Mouse (Mus musculus) intestine, postnatal 0 days (tissue): ENCODE results near the gene Tff3. TPM values are rescaled to one million over a fixed set of nuclear protein-coding genes. Genes with fewer than 3 reads are reported as not detected.

Experiments
- ATAC-seq: fragments of 200-750 bp; cut with Nextera tagmentation; 2 replicates; pipeline ENCODE4 v1.8.0; 2017; ENCODE audit warnings: mild to moderate bottlenecking, moderate TSS enrichment, moderate library complexity
- H3K27ac ChIP-seq: fragments of 300-500 bp; sonication (generic); 2 replicates; pipeline ENCODE4 v1.5.1; 2014; ENCODE audit warnings: mild to moderate bottlenecking, low read depth, low read length, moderate library complexity
- H3K27me3 ChIP-seq: fragments of 300-500 bp; sonication (generic); replicated peaks from 2 replicates; pipeline ENCODE4 v1.6.1; 2014; ENCODE audit warnings: low read length, mixed read lengths; ENCODE audit not compliant: control insufficient read depth, insufficient read depth
- H3K36me3 ChIP-seq: fragments of 300-500 bp; sonication (generic); 2 replicates; pipeline ENCODE4 v1.6.1; 2014; ENCODE audit warnings: mild to moderate bottlenecking, moderate library complexity; ENCODE audit not compliant: control insufficient read depth, insufficient read depth
- H3K4me1 ChIP-seq: fragments of 300-500 bp; sonication (generic); replicated peaks from 2 replicates; pipeline ENCODE4 v1.6.1; 2014; ENCODE audit warnings: antibody characterized with exemption, low read length, mixed read lengths; ENCODE audit not compliant: control insufficient read depth, insufficient read depth
- H3K4me2 ChIP-seq: fragments of 300-500 bp; sonication (generic); replicated peaks from 2 replicates; pipeline ENCODE4 v1.6.1; 2014; ENCODE audit warnings: low read depth, mild to moderate bottlenecking, moderate library complexity
- H3K4me3 ChIP-seq: fragments of 300-500 bp; sonication (generic); 2 replicates; pipeline ENCODE4 v1.5.1; 2014; ENCODE audit warnings: low read depth, low read length
- H3K9ac ChIP-seq: fragments of 300-500 bp; sonication (generic); 2 replicates; pipeline ENCODE4 v1.6.1; 2014; ENCODE audit warnings: mild to moderate bottlenecking, low read depth, low read length
- H3K9me3 ChIP-seq: fragments of 300-500 bp; sonication (generic); 2 replicates; pipeline ENCODE4 v1.6.1; 2016; ENCODE audit warnings: mixed run types; ENCODE audit not compliant: control insufficient read depth
- CTCF ChIP-seq: sonication (generic); IDR thresholded peaks from 2 replicates; pipeline ENCODE4 v1.5.1; 2016; ENCODE audit warnings: low read depth, mild to moderate bottlenecking, control low read depth, antibody characterized with exemption, moderate library complexity
- WGBS: fragments of 180-500 bp; shearing (Covaris S2); extraction: QIAGEN DNeasy Blood & Tissue Kit; methylation state at CpG from one replicate; pipeline ENCODE4 v1.1.7; 2014; 5-methylcytosine and 5-hydroxymethylcytosine counted together
- polyA plus RNA-seq: library from polyadenylated mRNA; unstranded; fragments of >200 nt; fragmentation: Nextera tagmentation; extraction: Ambion mirVana; gene quantifications from 2 replicates; pipeline ENCODE4 v1.2.1, GENCODE M21; 2015

The Tff3 gene
- polyA plus RNA-seq, 1 experiment from 2014 or later, result 2,206 TPM

DNA sequence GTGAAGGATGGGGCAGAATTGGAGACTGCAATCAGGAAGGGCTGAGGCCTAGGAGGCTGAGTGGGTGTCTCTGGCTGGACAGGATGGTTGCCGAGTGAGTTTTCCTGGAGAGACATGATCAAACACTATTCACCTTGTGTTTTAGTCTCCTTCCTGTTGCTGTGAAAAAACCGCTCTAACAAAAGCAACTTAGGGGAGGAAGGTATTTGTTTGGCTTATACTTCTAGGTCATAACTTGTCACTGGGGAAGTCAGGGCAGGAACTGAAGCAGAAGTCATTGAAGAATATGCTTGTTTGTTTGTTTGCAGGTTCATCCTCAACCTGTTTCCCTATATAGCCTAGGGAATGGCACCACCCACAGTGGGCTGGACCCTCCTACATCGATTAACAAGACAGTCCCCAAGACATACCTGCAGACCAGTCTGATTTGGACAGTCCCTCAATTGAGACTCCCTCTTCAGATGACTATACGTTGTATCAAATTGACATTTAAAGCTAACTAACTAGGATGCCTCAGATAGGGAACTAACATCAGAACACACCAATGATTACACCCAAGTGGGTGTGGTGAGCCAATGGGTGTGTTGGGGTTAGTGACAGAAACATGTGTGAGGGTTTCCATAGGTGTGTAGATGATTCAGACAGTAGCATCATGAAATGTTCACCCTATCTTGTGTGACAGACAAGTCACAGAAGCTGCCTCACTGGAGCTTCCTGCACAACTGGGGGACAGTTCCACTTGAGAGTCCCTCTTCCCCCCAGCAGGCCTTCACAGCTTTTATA, 47.0 kb downstream of the Tff3 start:
- H3K4me3 ChIP-seq, result no peak overlapping the region
- no peaks in the 10 kb centered on the region for H3K36me3 ChIP-seq
- no peak overlapping the region for H3K27ac ChIP-seq
- no peak for ATAC-seq
- no peak overlapping the region for H3K9ac ChIP-seq
- no peak overlapping the region for H3K4me2 ChIP-seq
- H3K9me3 ChIP-seq, result no peaks in the 10 kb centered on the region
- no peaks in the 10 kb centered on the region for H3K27me3 ChIP-seq
- WGBS, result 82% methylated on average over 4 of the region's 4 CpGs
- TF ChIP-seq CTCF, result no peak
- 0 out of 2 replicates have a peak, but pooled peaks cover 2% of the 10 kb centered on the region for H3K4me1 ChIP-seq

- no peak for TF ChIP-seq CTCF
- no peak for ATAC-seq
- no peaks in the 10 kb centered on the region for H3K9me3 ChIP-seq
- H3K27ac ChIP-seq, result no peak overlapping the region
- no peak overlapping the region for H3K4me2 ChIP-seq
- no peaks in the 10 kb centered on the region for H3K27me3 ChIP-seq
- WGBS, result 63% methylated on average over 12 of the region's 12 CpGs
- no peaks in the 10 kb centered on the region for H3K36me3 ChIP-seq
- H3K4me1 ChIP-seq, result 0 out of 2 replicates have a peak, but pooled peaks cover 4% of the 10 kb centered on the region
- no peak overlapping the region for H3K9ac ChIP-seq
- no peak overlapping the region for H3K4me3 ChIP-seq
Observed at GRCm38 (mm10) chr17:31079078-31079840, 50.2 kb downstream of the Tff3 start.

DNA sequence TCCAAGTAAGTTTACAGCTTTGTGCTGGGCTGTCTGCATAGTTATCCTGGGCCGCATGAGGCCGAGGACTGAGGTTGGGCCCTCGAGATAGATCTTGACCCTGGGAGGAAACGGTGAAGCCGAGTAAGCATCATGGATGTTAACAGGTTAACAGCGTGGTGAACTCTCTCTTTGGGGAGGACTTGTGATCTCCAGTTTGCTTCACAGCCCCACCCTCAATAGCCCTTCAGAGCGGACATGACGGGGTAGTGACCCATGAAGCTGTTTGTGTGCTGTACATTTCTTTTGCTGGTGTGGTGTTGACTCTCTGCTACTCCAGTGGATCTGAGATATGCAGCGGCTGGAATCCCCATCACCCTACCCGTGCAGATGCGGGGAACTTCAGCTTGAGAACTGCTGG, 50.9 kb downstream of the Tff3 start:
- WGBS, result 77% methylated on average over 11 of the region's 11 CpGs
- H3K27ac ChIP-seq, result no peak overlapping the region
- no peak for ATAC-seq
- H3K9me3 ChIP-seq, result no peaks in the 10 kb centered on the region
- TF ChIP-seq CTCF, result no peak
- H3K36me3 ChIP-seq, result no peaks in the 10 kb centered on the region
- H3K4me2 ChIP-seq, result no peak overlapping the region
- no peak overlapping the region for H3K9ac ChIP-seq
- H3K4me3 ChIP-seq, result no peak overlapping the region
- H3K27me3 ChIP-seq, result no peaks in the 10 kb centered on the region
- 0 out of 2 replicates have a peak, but pooled peaks cover 6% of the 10 kb centered on the region for H3K4me1 ChIP-seq

GRCm38 (mm10) chr17:31077561-31077960, 51.9 kb downstream of the Tff3 start:
- H3K4me1 ChIP-seq, result peaks cover 12% of the 10 kb centered on the region; the same call in 1 of the 2 replicates
- no peak for ATAC-seq
- no peak for TF ChIP-seq CTCF
- no peaks in the 10 kb centered on the region for H3K27me3 ChIP-seq
- no peak overlapping the region for H3K9ac ChIP-seq
- H3K4me3 ChIP-seq, result no peak overlapping the region
- WGBS, result 47% methylated on average over 5 of the region's 5 CpGs
- H3K4me2 ChIP-seq, result no peak overlapping the region
- H3K9me3 ChIP-seq, result no peaks in the 10 kb centered on the region
- no peaks in the 10 kb centered on the region for H3K36me3 ChIP-seq
- no peak overlapping the region for H3K27ac ChIP-seq

- H3K27ac ChIP-seq, result no peak overlapping the region
- no peaks in the 10 kb centered on the region for H3K27me3 ChIP-seq
- TF ChIP-seq CTCF, result no peak
- H3K4me3 ChIP-seq, result no peak overlapping the region
- peaks cover 12% of the 10 kb centered on the region; the same call in 1 of the 2 replicates for H3K4me1 ChIP-seq
- 81% methylated on average over 5 of the region's 5 CpGs for WGBS
- H3K9ac ChIP-seq, result no peak overlapping the region
- H3K4me2 ChIP-seq, result no peak overlapping the region
- no peak for ATAC-seq
- H3K9me3 ChIP-seq, result no peaks in the 10 kb centered on the region
- H3K36me3 ChIP-seq, result no peaks in the 10 kb centered on the region
Observed at GRCm38 (mm10) chr17:31075471-31075870, 54.0 kb downstream of the Tff3 start.

Other genes starting within 250 kb of the Tff3 start
- gene Glp1r, start 227.8 kb downstream of the Tff3 start, polyA plus RNA-seq, result 0.63 and 0.88 TPM in 2 replicates
- 0.04 TPM in 1 of 2 replicates, not detected in the other for gene Umodl1, start 175.0 kb downstream of the Tff3 start, polyA plus RNA-seq
- gene Abcg1, start 72.0 kb downstream of the Tff3 start, polyA plus RNA-seq, result 3.3 and 3.4 TPM in 2 replicates
- 116 and 203 TPM in 2 replicates for gene Tff2, start 14.6 kb upstream of the Tff3 start, polyA plus RNA-seq
- gene Tff1, start 35.6 kb upstream of the Tff3 start, polyA plus RNA-seq, result 39.4 and 174 TPM in 2 replicates
- gene Tmprss3, start 69.3 kb upstream of the Tff3 start, polyA plus RNA-seq, result 0.04 and 0.05 TPM in 2 replicates
- gene Ubash3a, start 78.2 kb upstream of the Tff3 start, polyA plus RNA-seq, result not detected in 2 replicates
- 0.54 and 0.66 TPM in 2 replicates for gene Rsph1, start 147.7 kb upstream of the Tff3 start, polyA plus RNA-seq
- gene Slc37a1, start 157.1 kb upstream of the Tff3 start, polyA plus RNA-seq, result 16.5 and 17.1 TPM in 2 replicates